Mouse (Mus musculus) ZHBTc4 (cell line): Measurements from ENCODE around the gene 2310034G01Rik.

Source experiments
- DNase-seq: peaks from one replicate; pipeline ENCODE4 v3.0.0-alpha.2; 2011; ENCODE audit warnings: low read depth, low spot score

2310034G01Rik gene

DNA sequence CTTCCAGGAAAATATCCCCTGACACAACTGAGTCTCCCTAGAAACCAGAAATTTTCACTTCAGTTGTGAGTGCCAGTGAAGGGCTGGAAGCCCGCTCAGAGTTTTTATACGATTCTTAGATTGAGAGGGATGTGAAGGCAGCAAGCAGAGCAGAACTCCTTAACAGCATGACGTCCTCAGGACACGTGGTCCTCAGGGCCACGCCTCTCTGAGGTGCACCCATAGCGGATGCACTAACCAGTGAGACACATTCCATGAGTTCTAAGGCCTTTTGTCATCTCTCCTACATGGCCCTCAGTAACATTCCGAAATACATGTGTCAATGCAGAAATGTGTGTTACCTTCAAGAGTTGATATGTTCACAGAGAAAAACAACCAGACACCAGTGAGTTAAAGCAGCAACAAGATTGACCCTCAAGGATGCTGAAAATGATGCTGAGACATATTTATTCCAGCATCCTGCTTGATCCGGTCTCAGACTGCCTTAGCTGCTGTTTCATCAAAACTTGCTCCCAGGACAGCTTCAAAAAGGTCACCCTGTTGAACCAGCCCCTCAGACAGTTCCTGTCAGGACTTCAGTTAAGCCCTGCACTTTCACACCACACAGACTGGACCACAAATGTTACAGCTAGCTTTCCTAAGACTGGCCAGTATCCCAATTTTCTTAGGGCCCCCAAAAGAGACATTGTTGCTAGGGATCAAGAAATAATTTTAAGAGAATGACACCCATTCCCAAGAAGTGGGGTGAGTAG, 49.6 kb downstream of the 2310034G01Rik start:
- peak; percentile 58 for DNase-seq
